Mouse (Mus musculus) G1E (cell line): ENCODE data around the gene Zfp503.

ENCODE experiments used
- CTCF ChIP-seq: IDR thresholded peaks from 2 replicates; pipeline ENCODE4 v1.5.1; 2012; ENCODE audit warnings: low read depth, low read length, inconsistent platforms, mixed read lengths
- GATA1 ChIP-seq: IDR thresholded peaks from 2 replicates; pipeline ENCODE4 v1.6.1; 2012; ENCODE audit warnings: borderline replicate concordance, low read length, inconsistent platforms, mixed read lengths
- POLR2AphosphoS5 ChIP-seq: IDR thresholded peaks from 2 replicates; pipeline ENCODE4 v1.6.1; 2012; ENCODE audit warnings: low read depth, low read length, inconsistent platforms; ENCODE audit not compliant: insufficient replicate concordance
- TAL1 ChIP-seq: conservative IDR thresholded peaks from 2 replicates; pipeline ENCODE4 v1.6.1; 2012; ENCODE audit warnings: low read depth, low read length, inconsistent platforms, mixed read lengths

GRCm38 (mm10) chr14:21968978-21969377, 20.4 kb downstream of the Zfp503 start:
- TF ChIP-seq CTCF (peak; percentile 57), GATA1 (no peak), TAL1 (no peak), POLR2AphosphoS5 (no peak)
